Mouse (Mus musculus) lung, postnatal 0 days (tissue): Measurements from ENCODE around the gene Poc1a.

ENCODE experiments used
- CTCF ChIP-seq: IDR thresholded peaks from 2 replicates; pipeline ENCODE4 v1.5.1; 2016; ENCODE audit warnings: antibody characterized with exemption, mild to moderate bottlenecking
- EP300 ChIP-seq: IDR thresholded peaks from 2 replicates; pipeline ENCODE4 v1.6.1; 2016; ENCODE audit warnings: antibody characterized with exemption, mild to moderate bottlenecking, control low read depth

GRCm38 (mm10) chr9:106273791-106274190 is 7.1 kb upstream of the Poc1a start:
- TF ChIP-seq CTCF (no peak), EP300 (no peak)
